Mouse (Mus musculus) fat pad, adult 2 months (tissue): Measurements from ENCODE around the gene Slco4a1.

Experiments
- DNase-seq: peaks from one replicate; pipeline ENCODE4 v3.0.0-alpha.2; 2011; ENCODE audit warnings: low read depth, low spot score; ENCODE audit errors: extremely low read depth

The Slco4a1 gene

GRCm38 (mm10) chr2:180501217-180501967 lies 45.3 kb downstream of the Slco4a1 start:
- DNase-seq: no peak

- DNase-seq: no peak
Measured at GRCm38 (mm10) chr2:180506281-180506680, 50.2 kb downstream of the Slco4a1 start.

GRCm38 (mm10) chr2:180508455-180509115 lies 52.5 kb downstream of the Slco4a1 start:
- DNase-seq: no peak

- DNase-seq: no peak
Measured at GRCm38 (mm10) chr2:180510867-180511266, 54.8 kb downstream of the Slco4a1 start.

GRCm38 (mm10) chr2:180511875-180512661 lies 56.0 kb downstream of the Slco4a1 start:
- DNase-seq: no peak

GRCm38 (mm10) chr2:180513019-180513418 lies 57.0 kb downstream of the Slco4a1 start:
- DNase-seq: no peak

- DNase-seq: no peak
Measured at GRCm38 (mm10) chr2:180513835-180514234, 57.8 kb downstream of the Slco4a1 start.

GRCm38 (mm10) chr2:180521437-180522221 lies 65.6 kb downstream of the Slco4a1 start:
- no peak for DNase-seq

- DNase-seq: no peak
Measured at GRCm38 (mm10) chr2:180522825-180523224, 66.8 kb downstream of the Slco4a1 start.
